Mouse (Mus musculus) testis, adult 2 months (tissue): ENCODE results near the gene Zbtb45.

Source experiments
- CTCF ChIP-seq: fragments of 200-500 bp; IDR thresholded peaks from 2 replicates; pipeline ENCODE4 v1.5.1; 2012; ENCODE audit warnings: low read depth, mild to moderate bottlenecking, inconsistent platforms, low read length, moderate library complexity; ENCODE audit not compliant: control insufficient read depth, insufficient read depth, insufficient replicate concordance
- POLR2A ChIP-seq: fragments of 200-500 bp; IDR thresholded peaks from 2 replicates; pipeline ENCODE4 v1.6.1; 2012; ENCODE audit warnings: low read depth, mild to moderate bottlenecking, inconsistent platforms, low read length, moderate library complexity; ENCODE audit not compliant: control insufficient read depth

GRCm38 (mm10) chr7:13014275-13014839 lies 4.5 kb upstream of the Zbtb45 start:
- TF ChIP-seq POLR2A (no peak), CTCF (no peak)
